Mouse (Mus musculus): Measurements from ENCODE around the gene Tssk1. TPM values are rescaled to one million over a fixed set of nuclear protein-coding genes. Genes with fewer than 3 reads are reported as not detected.

The Tssk1 gene
- polyA plus RNA-seq, 2 experiments = not detected

DNA sequence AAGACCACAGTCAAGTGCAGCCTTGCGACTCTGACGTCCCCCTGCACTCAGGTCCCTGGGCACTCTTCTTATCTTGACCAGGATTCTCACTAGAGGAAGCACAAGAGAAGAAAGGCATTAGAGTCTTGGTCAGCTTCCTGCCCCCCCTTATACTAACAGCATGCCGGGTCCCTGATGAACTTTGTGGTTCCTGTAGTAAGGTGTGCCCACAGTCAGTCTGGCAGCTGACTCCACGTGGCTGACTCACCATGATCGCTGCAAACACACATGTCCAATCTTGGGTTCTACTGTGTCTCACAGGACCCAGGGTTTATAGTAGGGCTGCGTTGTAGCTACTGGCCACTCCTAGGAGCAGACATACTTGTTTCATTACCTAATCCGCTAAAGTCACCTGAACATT is 44.2 kb downstream of the Tssk1 start:
- Histone ChIP-seq H3K9ac (replicated peaks) (no peak overlapping the region), H3K4me2 (ENCODE audit: low read depth) (peak overlapping the region; percentile 42; the same call in 1 of the 2 replicates), H3K27me3 (ENCODE audit: control insufficient read depth, insufficient read depth, low read length) (no peaks in the 10 kb centered on the region), H3K27ac (peak overlapping the region; percentile 70; the same call in 1 of the 2 replicates), H3K36me3 (replicated peaks; ENCODE audit: control insufficient read depth, insufficient read depth, low read depth) (no peaks in the 10 kb centered on the region), H3K9me3 (ENCODE audit: control insufficient read depth, low read length) (no peaks in the 10 kb centered on the region), H3K4me1 (replicated peaks; ENCODE audit: control insufficient read depth in 2 of 2, insufficient read depth in 2 of 2, low read length in 1 of 2) (peaks cover 27 to 35% of the 10 kb centered on the region in 2 experiments), H3K4me3 (ENCODE audit: insufficient read depth in 1 of 2, low read depth in 2 of 2, low read length in 2 of 2) (no peak overlapping the region)
- ATAC-seq (ENCODE audit: insufficient read depth) (no peak), DNase-seq (ENCODE audit: low read depth in 3 of 3, low spot score in 3 of 3) (no peak)
- WGBS (ENCODE audit: insufficient replicate concordance) = 27% methylated on average over 7 of the region's 7 CpGs
- TF ChIP-seq EP300 (IDR thresholded peaks at IDR 0.05; ENCODE audit: low read depth) (no peak), CTCF (IDR thresholded peaks at IDR 0.05; ENCODE audit: low read depth) (no peak)

DNA sequence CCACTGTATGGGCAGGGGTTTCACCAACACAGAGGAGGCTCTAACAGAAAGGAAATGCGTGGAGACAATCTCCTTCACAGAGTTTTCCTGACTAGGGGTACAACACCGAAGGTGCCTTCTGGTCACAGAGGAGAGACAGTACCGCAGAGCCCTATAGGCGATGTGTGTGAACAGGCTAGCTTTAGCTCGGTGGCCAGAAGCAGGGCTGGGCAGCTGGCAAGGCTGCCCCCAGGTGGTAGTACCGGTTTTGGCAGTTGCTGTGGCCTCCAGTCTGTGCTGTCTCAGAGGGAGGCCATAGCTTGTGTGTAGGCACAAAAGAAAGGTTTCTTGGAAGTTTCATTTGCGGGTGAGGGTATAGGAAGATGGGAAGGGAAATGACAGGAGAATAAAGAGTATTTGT is 44.8 kb downstream of the Tssk1 start:
- 6% methylated on average over 7 of the region's 7 CpGs for WGBS (ENCODE audit: insufficient replicate concordance)
- peak overlapping the region; percentile 38 for H3K9ac ChIP-seq (replicated peaks)
- peak; percentile 60 to 61 (median 61) for DNase-seq (ENCODE audit: low read depth in 3 of 3, low spot score in 3 of 3)
- H3K27ac ChIP-seq = peak overlapping the region; percentile 70
- no peaks in the 10 kb centered on the region for H3K9me3 ChIP-seq (ENCODE audit: control insufficient read depth, low read length)
- peaks cover 21 to 30% of the 10 kb centered on the region in 2 experiments for H3K4me1 ChIP-seq (replicated peaks; ENCODE audit: control insufficient read depth in 2 of 2, insufficient read depth in 2 of 2, low read length in 1 of 2)
- no peaks in the 10 kb centered on the region for H3K27me3 ChIP-seq (ENCODE audit: control insufficient read depth, insufficient read depth, low read length)
- H3K36me3 ChIP-seq (replicated peaks; ENCODE audit: control insufficient read depth, insufficient read depth, low read depth) = no peaks in the 10 kb centered on the region
- H3K4me2 ChIP-seq (ENCODE audit: low read depth) = peak overlapping the region; percentile 42
- peak; percentile 96 for TF ChIP-seq CTCF (IDR thresholded peaks at IDR 0.05; ENCODE audit: low read depth)
- TF ChIP-seq EP300 (IDR thresholded peaks at IDR 0.05; ENCODE audit: low read depth) = no peak
- H3K4me3 ChIP-seq (ENCODE audit: insufficient read depth in 1 of 2, low read depth in 2 of 2, low read length in 2 of 2) = no peak overlapping the region
- peak; percentile 91 for ATAC-seq (ENCODE audit: insufficient read depth)

DNA sequence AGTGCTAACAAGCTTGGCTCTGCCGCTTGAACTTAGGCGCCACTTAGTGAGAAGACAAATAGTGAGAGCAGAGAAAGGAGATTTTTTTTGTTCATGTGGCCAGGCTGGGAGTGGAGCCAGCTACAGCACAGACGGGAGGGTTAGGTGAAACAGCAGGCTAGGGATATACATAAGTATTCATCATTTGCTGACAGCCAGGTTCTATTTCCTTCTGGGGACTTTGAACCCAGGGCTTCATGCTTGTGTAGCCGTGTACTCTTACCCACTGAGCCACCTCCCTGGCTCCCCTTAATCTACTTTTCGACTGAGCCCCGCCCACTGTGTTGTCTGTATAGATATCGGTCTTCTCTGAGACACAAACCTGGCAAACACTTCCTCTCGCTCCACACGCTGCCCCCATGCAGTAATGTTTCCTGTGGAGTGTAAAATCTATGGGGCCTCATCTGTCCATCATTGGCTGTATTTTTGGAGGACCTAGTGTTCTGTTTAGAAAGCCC is 45.3 kb downstream of the Tssk1 start:
- DNase-seq (ENCODE audit: low read depth in 3 of 3, low spot score in 3 of 3) = peak; percentile 62 to 68 (median 68)
- peak overlapping the region; percentile 3; the same call in 1 of the 2 replicates for H3K9ac ChIP-seq (replicated peaks)
- peak overlapping the region; percentile 70 for H3K27ac ChIP-seq

GRCm38 (mm10) chr16:17943466-17943865 is 49.4 kb downstream of the Tssk1 start:
- 64% methylated on average over 8 of the region's 8 CpGs for WGBS (ENCODE audit: insufficient replicate concordance)
- Histone ChIP-seq H3K9ac (replicated peaks) (no peak overlapping the region), H3K9me3 (ENCODE audit: control insufficient read depth, low read length) (no peaks in the 10 kb centered on the region), H3K4me2 (ENCODE audit: low read depth) (no peak overlapping the region), H3K36me3 (replicated peaks; ENCODE audit: control insufficient read depth, insufficient read depth, low read depth) (no peaks in the 10 kb centered on the region), H3K4me1 (replicated peaks; ENCODE audit: control insufficient read depth in 2 of 2, insufficient read depth in 2 of 2, low read length in 1 of 2) (peaks cover 9 to 10% of the 10 kb centered on the region in 2 experiments), H3K27ac (no peak overlapping the region), H3K4me3 (ENCODE audit: insufficient read depth in 1 of 2, low read depth in 2 of 2, low read length in 2 of 2) (no peak overlapping the region), H3K27me3 (ENCODE audit: control insufficient read depth, insufficient read depth, low read length) (no peaks in the 10 kb centered on the region)
- ATAC-seq (ENCODE audit: insufficient read depth) = no peak
- TF ChIP-seq EP300 (IDR thresholded peaks at IDR 0.05; ENCODE audit: low read depth) (no peak), CTCF (IDR thresholded peaks at IDR 0.05; ENCODE audit: low read depth) (no peak)
- no peak for DNase-seq (ENCODE audit: low read depth in 3 of 3, low spot score in 3 of 3)

More for the DNA sequence above, 45.3 kb downstream of the Tssk1 start:
- peaks cover 17 to 25% of the 10 kb centered on the region in 2 experiments for H3K4me1 ChIP-seq (replicated peaks; ENCODE audit: control insufficient read depth in 2 of 2, insufficient read depth in 2 of 2, low read length in 1 of 2)
- WGBS (ENCODE audit: insufficient replicate concordance) = 15% methylated on average over 9 of the region's 9 CpGs
- no peaks in the 10 kb centered on the region for H3K27me3 ChIP-seq (ENCODE audit: control insufficient read depth, insufficient read depth, low read length)
- peak; percentile 89 for ATAC-seq (ENCODE audit: insufficient read depth)
- H3K36me3 ChIP-seq (replicated peaks; ENCODE audit: control insufficient read depth, insufficient read depth, low read depth) = no peaks in the 10 kb centered on the region
- H3K4me2 ChIP-seq (ENCODE audit: low read depth) = peak overlapping the region; percentile 42
- H3K9me3 ChIP-seq (ENCODE audit: control insufficient read depth, low read length) = no peaks in the 10 kb centered on the region
- no peak overlapping the region for H3K4me3 ChIP-seq (ENCODE audit: insufficient read depth in 1 of 2, low read depth in 2 of 2, low read length in 2 of 2)
- TF ChIP-seq CTCF (IDR thresholded peaks at IDR 0.05; ENCODE audit: low read depth) (no peak), EP300 (IDR thresholded peaks at IDR 0.05; ENCODE audit: low read depth) (0 out of 2 replicates have a peak, but pooled peaks have one; percentile 11)

GRCm38 (mm10) chr16:17945081-17945831 is 51.2 kb downstream of the Tssk1 start:
- ATAC-seq (ENCODE audit: insufficient read depth) = no peak
- Histone ChIP-seq H3K36me3 (replicated peaks; ENCODE audit: control insufficient read depth, insufficient read depth, low read depth) (no peaks in the 10 kb centered on the region), H3K9me3 (ENCODE audit: control insufficient read depth, low read length) (no peaks in the 10 kb centered on the region), H3K9ac (replicated peaks) (no peak overlapping the region), H3K4me3 (ENCODE audit: insufficient read depth in 1 of 2, low read depth in 2 of 2, low read length in 2 of 2) (no peak overlapping the region), H3K27me3 (ENCODE audit: control insufficient read depth, insufficient read depth, low read length) (no peaks in the 10 kb centered on the region), H3K27ac (no peak overlapping the region), H3K4me2 (ENCODE audit: low read depth) (no peak overlapping the region), H3K4me1 (replicated peaks; ENCODE audit: control insufficient read depth in 2 of 2, insufficient read depth in 2 of 2, low read length in 1 of 2) (no peaks in the 10 kb centered on the region)
- 49% methylated on average over 7 of the region's 7 CpGs for WGBS (ENCODE audit: insufficient replicate concordance)
- no peak for TF ChIP-seq CTCF (IDR thresholded peaks at IDR 0.05; ENCODE audit: low read depth)
- no peak for TF ChIP-seq EP300 (IDR thresholded peaks at IDR 0.05; ENCODE audit: low read depth)
- DNase-seq (ENCODE audit: low read depth in 3 of 3, low spot score in 3 of 3) = no peak

Other genes with a start within 250 kb of the Tssk1 start
- gene Ccdc74a, start 247.8 kb upstream of the Tssk1 start, polyA plus RNA-seq (2012; rRNA removed) = 1.6 and 2.5 TPM in 2 replicates
- 2.6 and 3.4 TPM in 2 replicates for gene Ccdc74a, start 247.8 kb upstream of the Tssk1 start, polyA plus RNA-seq (2014; fragmentation: Nextera tagmentation; extraction: Ambion mirVana)
- gene Med15, start 161.3 kb upstream of the Tssk1 start, polyA plus RNA-seq (2012; rRNA removed) = 18.0 and 20.6 TPM in 2 replicates
- gene Med15, start 161.3 kb upstream of the Tssk1 start, polyA plus RNA-seq (2014; fragmentation: Nextera tagmentation; extraction: Ambion mirVana) = 11.4 and 14.8 TPM in 2 replicates
- gene Klhl22, start 134.6 kb upstream of the Tssk1 start, polyA plus RNA-seq (2012; rRNA removed) = 13.1 and 14.0 TPM in 2 replicates
- gene Klhl22, start 134.6 kb upstream of the Tssk1 start, polyA plus RNA-seq (2014; fragmentation: Nextera tagmentation; extraction: Ambion mirVana) = 10.8 and 11.6 TPM in 2 replicates
- 3.4 and 4.3 TPM in 2 replicates for gene Scarf2, start 96.9 kb upstream of the Tssk1 start, polyA plus RNA-seq (2012; rRNA removed)
- 0.51 and 1.0 TPM in 2 replicates for gene Scarf2, start 96.9 kb upstream of the Tssk1 start, polyA plus RNA-seq (2014; fragmentation: Nextera tagmentation; extraction: Ambion mirVana)
- gene B830017H08Rik, start 61.1 kb upstream of the Tssk1 start, polyA plus RNA-seq (2012; rRNA removed) = not detected in 2 replicates
- not detected in 2 replicates for gene B830017H08Rik, start 61.1 kb upstream of the Tssk1 start, polyA plus RNA-seq (2014; fragmentation: Nextera tagmentation; extraction: Ambion mirVana)
- gene Car15, start 55.9 kb upstream of the Tssk1 start, polyA plus RNA-seq (2012; rRNA removed) = 1.3 and 1.6 TPM in 2 replicates
- not detected in 2 replicates for gene Car15, start 55.9 kb upstream of the Tssk1 start, polyA plus RNA-seq (2014; fragmentation: Nextera tagmentation; extraction: Ambion mirVana)
- 0.25 and 0.34 TPM in 2 replicates for gene Gm20518, start 2.6 kb upstream of the Tssk1 start, polyA plus RNA-seq (2012; rRNA removed)
- not detected in 2 replicates for gene Gm20518, start 2.6 kb upstream of the Tssk1 start, polyA plus RNA-seq (2014; fragmentation: Nextera tagmentation; extraction: Ambion mirVana)
- gene Dgcr2, start 4.3 kb downstream of the Tssk1 start, polyA plus RNA-seq (2012; rRNA removed) = 14.2 and 16.3 TPM in 2 replicates
- 13.2 and 15.5 TPM in 2 replicates for gene Dgcr2, start 4.3 kb downstream of the Tssk1 start, polyA plus RNA-seq (2014; fragmentation: Nextera tagmentation; extraction: Ambion mirVana)
- not detected in 2 replicates for gene Tssk2, start 4.4 kb downstream of the Tssk1 start, polyA plus RNA-seq (2012; rRNA removed)
- gene Tssk2, start 4.4 kb downstream of the Tssk1 start, polyA plus RNA-seq (2014; fragmentation: Nextera tagmentation; extraction: Ambion mirVana) = not detected in 2 replicates
- gene Ess2, start 17.1 kb downstream of the Tssk1 start, polyA plus RNA-seq (2012; rRNA removed) = 6.3 and 7.5 TPM in 2 replicates
- gene Ess2, start 17.1 kb downstream of the Tssk1 start, polyA plus RNA-seq (2014; fragmentation: Nextera tagmentation; extraction: Ambion mirVana) = 6.8 and 7.6 TPM in 2 replicates
- not detected in 2 replicates for gene Gsc2, start 20.8 kb downstream of the Tssk1 start, polyA plus RNA-seq (2012; rRNA removed)
- gene Gsc2, start 20.8 kb downstream of the Tssk1 start, polyA plus RNA-seq (2014; fragmentation: Nextera tagmentation; extraction: Ambion mirVana) = not detected in 2 replicates
- 33.4 and 41.7 TPM in 2 replicates for gene Slc25a1, start 34.0 kb downstream of the Tssk1 start, polyA plus RNA-seq (2012; rRNA removed)
- 50.6 and 57.2 TPM in 2 replicates for gene Slc25a1, start 34.0 kb downstream of the Tssk1 start, polyA plus RNA-seq (2014; fragmentation: Nextera tagmentation; extraction: Ambion mirVana)
- 0.13 and 0.38 TPM in 2 replicates for gene Vpreb2, start 86.2 kb downstream of the Tssk1 start, polyA plus RNA-seq (2012; rRNA removed)
- gene Vpreb2, start 86.2 kb downstream of the Tssk1 start, polyA plus RNA-seq (2014; fragmentation: Nextera tagmentation; extraction: Ambion mirVana) = 0.66 and 0.88 TPM in 2 replicates
- 11.4 and 12.5 TPM in 2 replicates for gene Dgcr6, start 158.6 kb downstream of the Tssk1 start, polyA plus RNA-seq (2012; rRNA removed)
- gene Dgcr6, start 158.6 kb downstream of the Tssk1 start, polyA plus RNA-seq (2014; fragmentation: Nextera tagmentation; extraction: Ambion mirVana) = 22.1 and 22.5 TPM in 2 replicates
- gene Prodh, start 196.0 kb downstream of the Tssk1 start, polyA plus RNA-seq (2012; rRNA removed) = 4.3 and 5.5 TPM in 2 replicates
- gene Prodh, start 196.0 kb downstream of the Tssk1 start, polyA plus RNA-seq (2014; fragmentation: Nextera tagmentation; extraction: Ambion mirVana) = 2.6 and 3.2 TPM in 2 replicates
- 0.52 and 0.91 TPM in 2 replicates for gene Rtn4r, start 233.4 kb downstream of the Tssk1 start, polyA plus RNA-seq (2012; rRNA removed)
- 0.32 and 0.46 TPM in 2 replicates for gene Rtn4r, start 233.4 kb downstream of the Tssk1 start, polyA plus RNA-seq (2014; fragmentation: Nextera tagmentation; extraction: Ambion mirVana)